Mouse (Mus musculus): ENCODE data around the gene Usp32.
"Not testable (repeated sequence)": the region's sequence is repeated elsewhere in the genome, so short reads cannot be mapped to it uniquely, and the experiment has no call there.

Usp32 gene

GRCm38 (mm10) chr11:85139581-85140540 lies at the start of gene Usp32:
Usp32 (minus strand) TSS chr11:85140161.
- peak; percentile 85 for DNase-seq (ENCODE audit: low spot score)

GRCm38 (mm10) chr11:85189110-85189509 lies 49.1 kb upstream of the Usp32 start:
- DNase-seq (ENCODE audit: low spot score) = no peak

- no peak for DNase-seq (ENCODE audit: low spot score)
Measured at GRCm38 (mm10) chr11:85184839-85185238, 44.9 kb upstream of the Usp32 start.

- DNase-seq (ENCODE audit: low spot score) = no peak
Measured at GRCm38 (mm10) chr11:85184082-85184481, 44.1 kb upstream of the Usp32 start.

- no peak for DNase-seq (ENCODE audit: low spot score)
Measured at GRCm38 (mm10) chr11:85183284-85183779, 43.4 kb upstream of the Usp32 start.

GRCm38 (mm10) chr11:85182617-85183283 lies 42.8 kb upstream of the Usp32 start:
- no peak for DNase-seq (ENCODE audit: low spot score)

- DNase-seq (ENCODE audit: low spot score) = no peak
Measured at GRCm38 (mm10) chr11:85178413-85178812, 38.5 kb upstream of the Usp32 start.

- no peak for DNase-seq (ENCODE audit: low spot score)
Measured at GRCm38 (mm10) chr11:85177761-85178160, 37.8 kb upstream of the Usp32 start.

GRCm38 (mm10) chr11:85175941-85176340 lies 36.0 kb upstream of the Usp32 start:
- no peak for DNase-seq (ENCODE audit: low spot score)

- DNase-seq (ENCODE audit: low spot score) = no peak
Measured at GRCm38 (mm10) chr11:85170833-85171232, 30.9 kb upstream of the Usp32 start.

GRCm38 (mm10) chr11:85170058-85170740 lies 30.2 kb upstream of the Usp32 start, which contains the start of gene 1700125H20Rik:
1700125H20Rik (plus strand) TSS chr11:85170404.
- DNase-seq (ENCODE audit: low spot score) = peak; percentile 58

GRCm38 (mm10) chr11:85167503-85167902 lies 27.5 kb upstream of the Usp32 start:
- no peak for DNase-seq (ENCODE audit: low spot score)

- DNase-seq (ENCODE audit: low spot score) = no peak
Measured at GRCm38 (mm10) chr11:85164371-85164770, 24.4 kb upstream of the Usp32 start.

- DNase-seq (ENCODE audit: low spot score) = not testable (repeated sequence)
Measured at GRCm38 (mm10) chr11:85163014-85163413, 23.1 kb upstream of the Usp32 start.

GRCm38 (mm10) chr11:85157301-85157700 lies 17.3 kb upstream of the Usp32 start:
- DNase-seq (ENCODE audit: low spot score) = no peak

GRCm38 (mm10) chr11:85152256-85152930 lies 12.4 kb upstream of the Usp32 start:
- DNase-seq (ENCODE audit: low spot score) = no peak

- no peak for DNase-seq (ENCODE audit: low spot score)
Measured at GRCm38 (mm10) chr11:85138776-85139474, 1.0 kb downstream of the Usp32 start.

GRCm38 (mm10) chr11:85131542-85131941 lies 8.4 kb downstream of the Usp32 start:
- DNase-seq (ENCODE audit: low spot score) = no peak

- DNase-seq (ENCODE audit: low spot score) = no peak
Measured at GRCm38 (mm10) chr11:85128883-85129282, 11.1 kb downstream of the Usp32 start.

- no peak for DNase-seq (ENCODE audit: low spot score)
Measured at GRCm38 (mm10) chr11:85126257-85127102, 13.5 kb downstream of the Usp32 start.

Measured in urinary bladder, postnatal 10 days (tissue).